Mouse (Mus musculus) liver, postnatal 0 days (tissue): Measurements from ENCODE around the gene Padi6. TPM values are rescaled to one million over a fixed set of nuclear protein-coding genes. Genes with fewer than 3 reads are reported as not detected.

Experiments used
- ATAC-seq: fragments of 200-750 bp; cut with Nextera tagmentation; 2 replicates; pipeline ENCODE4 v1.8.0; 2017; ENCODE audit warnings: mild to moderate bottlenecking, moderate library complexity
- DNase-seq: peaks from one replicate; pipeline ENCODE4 v3.0.0-alpha.2; 2016
- H3K27ac ChIP-seq: fragments of 300-500 bp; sonication (generic); 2 replicates; pipeline ENCODE4 v1.5.1; 2014; ENCODE audit warnings: antibody characterized with exemption, moderate library complexity, mild to moderate bottlenecking, low read depth
- H3K27me3 ChIP-seq: fragments of 300-500 bp; sonication (generic); 2 replicates; pipeline ENCODE4 v1.6.1; 2014; ENCODE audit warnings: low read length, control low read depth, mixed read lengths; ENCODE audit not compliant: insufficient read depth
- H3K36me3 ChIP-seq: fragments of 300-500 bp; sonication (generic); replicated peaks from 2 replicates; pipeline ENCODE4 v1.6.1; 2014; ENCODE audit warnings: mild to moderate bottlenecking, control low read depth, low read length, moderate library complexity, mixed read lengths; ENCODE audit not compliant: insufficient read depth
- H3K4me1 ChIP-seq: fragments of 300-500 bp; sonication (generic); 2 replicates; pipeline ENCODE4 v1.6.1; 2014; ENCODE audit warnings: antibody characterized with exemption, mild to moderate bottlenecking, control low read depth; ENCODE audit not compliant: insufficient read depth
- H3K4me2 ChIP-seq: fragments of 300-500 bp; sonication (generic); 2 replicates; pipeline ENCODE4 v1.6.1; 2014; ENCODE audit warnings: low read depth, mild to moderate bottlenecking, low read length, moderate library complexity, mixed read lengths
- H3K4me3 ChIP-seq: fragments of 300-500 bp; sonication (generic); 2 replicates; pipeline ENCODE4 v1.5.1; 2014; ENCODE audit warnings: low read depth, low read length
- H3K9ac ChIP-seq: fragments of 300-500 bp; sonication (generic); replicated peaks from 2 replicates; pipeline ENCODE4 v1.6.1; 2014; ENCODE audit warnings: mild to moderate bottlenecking, moderate library complexity
- H3K9me3 ChIP-seq: fragments of 300-500 bp; sonication (generic); 2 replicates; pipeline ENCODE4 v1.6.1; 2016; ENCODE audit warnings: mild to moderate bottlenecking, control low read depth, low read length, mixed read lengths
- CTCF ChIP-seq: sonication (generic); IDR thresholded peaks from 2 replicates; pipeline ENCODE4 v1.5.1; 2016; ENCODE audit warnings: antibody characterized with exemption, low read depth
- EP300 ChIP-seq: IDR thresholded peaks from 2 replicates; pipeline ENCODE4 v1.6.1; 2016; ENCODE audit warnings: antibody characterized with exemption, low read depth, mild to moderate bottlenecking
- WGBS: fragments of 180-500 bp; shearing (Covaris S2); extraction: QIAGEN DNeasy Blood & Tissue Kit; methylation state at CpG from one replicate; pipeline ENCODE4 v1.1.7; 2014; ENCODE audit not compliant: insufficient replicate concordance; 5-methylcytosine and 5-hydroxymethylcytosine counted together
- polyA plus RNA-seq: library from polyadenylated mRNA; unstranded; fragments of >200 nt; fragmentation: Nextera tagmentation; extraction: Ambion mirVana; gene quantifications from 2 replicates; pipeline ENCODE4 v1.2.1, GENCODE M21; 2015

The Padi6 gene
- polyA plus RNA-seq, 1 experiment from 2014 or later = not detected

GRCm38 (mm10) chr4:140704166-140704565, 38.3 kb downstream of the Padi6 start:
- peak overlapping the region; percentile 91 for H3K4me2 ChIP-seq
- TF ChIP-seq EP300 (no peak), CTCF (no peak)
- H3K27me3 ChIP-seq = no peaks in the 10 kb centered on the region
- no peak for ATAC-seq
- 0 out of 2 replicates have a peak overlapping the region, but pooled peaks have one; percentile 69 for H3K4me3 ChIP-seq
- peak overlapping the region; percentile 90 for H3K9ac ChIP-seq
- 49% methylated on average over 4 of the region's 4 CpGs for WGBS
- no peak overlapping the region; the same call in 1 of the 2 replicates for H3K27ac ChIP-seq
- H3K36me3 ChIP-seq = peaks cover 34% of the 10 kb centered on the region
- no peak for DNase-seq
- H3K4me1 ChIP-seq = peaks cover 34% of the 10 kb centered on the region
- no peaks in the 10 kb centered on the region for H3K9me3 ChIP-seq

- Histone ChIP-seq H3K36me3 (peaks cover 29% of the 10 kb centered on the region), H3K9me3 (no peaks in the 10 kb centered on the region), H3K4me3 (peak overlapping the region; percentile 69), H3K27me3 (no peaks in the 10 kb centered on the region), H3K9ac (peak overlapping the region; percentile 90), H3K4me1 (peaks cover 38% of the 10 kb centered on the region), H3K27ac (peak overlapping the region; percentile 94; the same call in 1 of the 2 replicates), H3K4me2 (peak overlapping the region; percentile 91)
- no peak for TF ChIP-seq EP300
- TF ChIP-seq CTCF = no peak
- WGBS = 26% methylated on average over 8 of the region's 8 CpGs
- DNase-seq (no peak), ATAC-seq (no peak)
These were observed 38.8 kb downstream of the Padi6 start for GRCm38 (mm10) chr4:140703636-140704035.

DNA sequence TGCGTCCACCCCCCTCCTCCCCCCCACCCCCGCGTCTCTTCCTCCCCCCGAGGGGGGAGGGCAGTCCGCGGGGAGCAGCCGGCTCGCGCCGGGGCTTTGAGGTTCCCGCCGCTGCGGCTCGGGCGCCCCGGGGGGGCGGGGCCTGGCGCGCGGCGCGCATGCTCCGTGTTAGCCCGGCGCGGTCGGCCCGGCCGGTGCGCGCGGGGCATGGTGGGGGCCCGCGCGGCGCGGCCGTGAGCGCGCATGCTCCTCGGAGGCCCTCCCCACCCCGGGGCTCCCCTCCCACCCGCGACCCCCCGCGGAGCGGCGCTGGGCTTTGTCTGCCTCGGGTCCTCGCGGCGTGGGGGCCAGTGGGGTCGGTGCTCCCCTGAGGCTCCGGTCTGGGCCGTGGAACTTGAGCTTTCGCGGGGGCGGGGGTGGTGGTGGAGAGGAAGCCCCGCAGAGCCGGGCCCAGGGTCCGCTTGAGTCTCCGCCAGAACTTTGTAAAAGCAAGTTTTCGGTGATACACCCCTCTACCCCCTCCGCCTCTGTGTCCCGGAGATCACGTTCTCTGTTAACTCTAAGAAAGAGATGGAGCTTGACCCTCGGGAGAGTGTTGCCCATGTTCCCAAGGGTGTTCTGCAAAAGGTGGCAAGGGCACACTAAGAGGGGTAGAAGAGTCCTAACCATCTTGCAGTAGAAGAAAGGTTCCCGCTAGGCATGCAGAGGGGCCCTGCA, 39.7 kb downstream of the Padi6 start:
- TF ChIP-seq EP300 (no peak), CTCF (no peak)
- Histone ChIP-seq H3K4me3 (peak overlapping the region; percentile 69), H3K9ac (peak overlapping the region; percentile 90), H3K36me3 (peaks cover 21% of the 10 kb centered on the region), H3K27ac (peak overlapping the region; percentile 94), H3K27me3 (no peaks in the 10 kb centered on the region), H3K4me1 (peaks cover 38% of the 10 kb centered on the region), H3K4me2 (peak overlapping the region; percentile 91), H3K9me3 (no peaks in the 10 kb centered on the region)
- WGBS = under 1% methylated on average over 34 of the region's 68 CpGs
- ATAC-seq (peak; percentile 79), DNase-seq (peak; percentile 92)

- TF ChIP-seq CTCF = no peak
- no peak for TF ChIP-seq EP300
- H3K4me1 ChIP-seq = peaks cover 35% of the 10 kb centered on the region
- peak overlapping the region; percentile 91 for H3K4me2 ChIP-seq
- ATAC-seq = peak; percentile 26
- no peaks in the 10 kb centered on the region for H3K9me3 ChIP-seq
- H3K36me3 ChIP-seq = peaks cover 12% of the 10 kb centered on the region
- H3K9ac ChIP-seq = peak overlapping the region; percentile 90
- H3K4me3 ChIP-seq = peak overlapping the region; percentile 69
- WGBS = 0% methylated on average over 25 of the region's 107 CpGs
- H3K27me3 ChIP-seq = no peaks in the 10 kb centered on the region
- peak overlapping the region; percentile 94 for H3K27ac ChIP-seq
- DNase-seq = peak; percentile 68
These were observed 40.5 kb downstream of the Padi6 start for GRCm38 (mm10) chr4:140701716-140702561.

DNA sequence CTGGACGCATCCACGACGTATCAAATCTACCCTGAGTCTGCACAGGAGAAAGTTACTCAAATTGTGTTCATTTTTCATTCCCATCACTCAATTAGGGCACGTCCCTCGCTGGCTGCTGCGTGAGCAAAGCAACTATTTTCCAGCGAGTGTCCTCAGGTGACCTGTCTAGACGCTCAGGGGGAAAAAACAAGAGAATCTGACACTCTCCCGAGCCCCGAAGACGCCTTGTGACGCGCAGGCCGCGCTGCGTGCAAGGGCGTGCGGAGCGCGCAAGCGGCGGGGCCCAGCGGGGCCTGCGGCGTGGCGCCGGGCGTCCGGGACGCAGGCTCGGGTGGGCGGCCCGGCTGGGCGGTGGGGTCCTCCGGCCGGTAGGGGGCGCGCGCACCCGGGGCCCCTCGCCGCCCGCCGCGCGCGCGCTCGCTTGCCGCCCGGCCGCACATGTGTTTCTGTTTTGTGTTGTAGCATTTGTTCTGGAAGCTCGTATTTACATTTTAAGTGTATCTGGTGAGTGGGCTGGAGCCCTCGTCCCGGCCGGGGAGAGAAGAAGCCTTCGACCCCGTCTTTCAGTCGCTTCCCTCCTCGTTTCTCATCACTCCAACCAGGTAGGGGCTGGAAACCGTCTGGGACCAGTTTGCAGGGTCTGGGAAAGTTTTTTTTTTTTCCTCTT, 41.3 kb downstream of the Padi6 start:
- under 1% methylated on average over 60 of the region's 61 CpGs for whole genome bisulfite sequencing
- Histone ChIP-seq H3K4me3 (peak overlapping the region; percentile 69), H3K36me3 (peaks cover 11% of the 10 kb centered on the region), H3K4me1 (peaks cover 36% of the 10 kb centered on the region), H3K4me2 (peak overlapping the region; percentile 91), H3K27me3 (no peaks in the 10 kb centered on the region), H3K9ac (peak overlapping the region; percentile 90), H3K9me3 (no peaks in the 10 kb centered on the region), H3K27ac (peak overlapping the region; percentile 94)
- TF ChIP-seq CTCF (peak; percentile 41), EP300 (no peak)
- ATAC-seq (peak; percentile 72), DNase-seq (peak; percentile 87)
